Mouse (Mus musculus): ENCODE data around the gene Rsu1.

The Rsu1 gene

DNA sequence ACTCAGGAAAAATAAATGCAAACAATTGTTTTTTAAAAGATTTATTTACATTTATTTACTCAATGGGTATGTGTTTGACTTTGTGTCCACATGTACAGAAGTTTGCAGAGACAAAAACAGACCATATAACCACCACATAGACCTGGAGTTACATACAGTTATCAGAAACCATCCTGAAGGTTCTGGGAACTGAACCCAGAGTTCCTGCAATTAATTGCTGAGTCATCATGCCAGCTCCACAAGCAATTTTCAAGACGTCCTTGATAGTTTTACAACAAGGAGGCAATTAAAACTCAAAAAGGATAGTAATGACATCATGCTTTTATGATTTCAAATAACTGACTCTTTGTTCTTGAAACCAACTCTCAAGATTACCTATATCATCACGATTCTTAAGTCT, 109.5 kb downstream of the Rsu1 start:
- no peak for DNase-seq

DNA sequence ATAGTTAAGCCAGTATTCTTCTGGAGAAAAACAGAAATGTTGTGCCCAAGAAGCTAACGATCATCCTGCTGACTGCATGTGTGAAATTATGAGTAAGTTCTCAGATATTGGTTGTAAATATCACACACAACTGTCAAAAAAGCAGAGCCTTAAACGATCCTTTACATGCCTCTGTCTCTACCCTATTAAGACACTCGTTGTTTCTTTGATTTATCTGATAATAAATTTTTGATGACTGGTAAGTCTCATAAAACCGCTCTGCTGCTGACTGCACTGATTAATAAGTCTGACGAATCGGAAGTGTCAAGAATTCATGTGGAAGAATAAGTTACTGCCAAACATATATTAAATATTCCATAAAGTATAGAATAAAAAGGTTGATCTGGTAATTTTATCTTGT, 126.0 kb downstream of the Rsu1 start:
- DNase-seq: no peak

- DNase-seq: no peak
These were observed 136.3 kb downstream of the Rsu1 start for GRCm38 (mm10) chr2:13134890-13135289.

- DNase-seq: no peak
These were observed 138.4 kb downstream of the Rsu1 start for GRCm38 (mm10) chr2:13132841-13133240.

DNA sequence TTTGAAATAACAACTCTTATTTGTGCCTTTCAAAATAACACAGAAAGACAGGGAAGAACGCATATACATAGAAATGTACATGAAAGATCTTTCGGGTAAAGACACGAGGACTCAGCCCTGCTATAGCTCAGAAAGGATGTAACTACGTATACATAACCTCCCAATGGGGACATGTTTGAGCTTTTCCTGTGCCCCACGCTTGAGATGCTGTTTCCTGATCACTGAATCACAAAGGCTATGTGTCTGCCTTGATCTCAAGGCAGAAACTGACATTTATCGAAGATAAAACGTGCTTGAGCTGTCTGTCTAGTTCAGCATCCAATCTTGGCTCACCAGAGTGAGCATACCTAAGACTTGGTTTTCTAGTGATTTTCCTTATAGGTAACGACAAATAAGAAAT, 138.8 kb downstream of the Rsu1 start:
- DNase-seq: no peak

GRCm38 (mm10) chr2:13129859-13130258, 141.4 kb downstream of the Rsu1 start:
- no peak for DNase-seq

DNA sequence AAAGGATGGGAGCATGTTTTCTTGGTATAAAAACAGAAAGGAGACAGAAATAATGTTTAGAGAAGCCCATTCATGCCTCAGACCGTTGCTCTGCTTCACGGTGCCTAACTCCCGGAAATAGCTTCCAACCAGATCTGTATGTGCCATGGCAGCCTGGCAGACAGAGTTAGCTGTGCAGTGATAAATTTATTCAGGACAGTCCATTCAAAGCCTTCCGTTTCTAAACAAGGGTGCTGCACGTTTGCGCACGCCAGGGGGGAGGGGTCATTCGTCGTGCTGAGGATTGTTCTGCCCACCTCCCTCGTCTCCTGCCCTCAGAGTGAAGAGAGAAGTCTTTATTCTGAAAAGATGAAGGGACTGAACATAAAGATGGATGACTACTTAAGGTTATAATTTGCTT, 141.9 kb downstream of the Rsu1 start:
- peak; percentile 26 to 42 for DNase-seq

GRCm38 (mm10) chr2:13120461-13120860, 150.8 kb downstream of the Rsu1 start:
- DNase-seq: no peak

DNA sequence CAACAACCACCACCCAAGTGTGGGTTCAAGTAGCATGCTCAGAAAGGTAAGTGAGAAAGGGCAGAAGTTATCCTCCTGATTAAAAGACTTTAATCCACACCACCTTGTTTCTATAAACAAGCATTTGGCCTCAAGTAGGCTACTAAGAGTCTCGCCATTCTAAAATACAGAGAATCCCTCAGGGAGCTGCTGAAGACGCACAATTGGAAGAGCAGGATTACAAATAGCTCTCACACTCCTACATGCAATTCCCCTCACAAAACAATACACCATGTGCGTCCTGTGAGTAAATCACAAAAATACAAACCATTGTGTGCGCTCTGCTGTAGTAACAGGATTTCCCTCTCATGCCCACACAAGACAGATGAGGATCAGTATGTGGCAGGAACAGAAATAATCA, 153.3 kb downstream of the Rsu1 start:
- no peak for DNase-seq

DNA sequence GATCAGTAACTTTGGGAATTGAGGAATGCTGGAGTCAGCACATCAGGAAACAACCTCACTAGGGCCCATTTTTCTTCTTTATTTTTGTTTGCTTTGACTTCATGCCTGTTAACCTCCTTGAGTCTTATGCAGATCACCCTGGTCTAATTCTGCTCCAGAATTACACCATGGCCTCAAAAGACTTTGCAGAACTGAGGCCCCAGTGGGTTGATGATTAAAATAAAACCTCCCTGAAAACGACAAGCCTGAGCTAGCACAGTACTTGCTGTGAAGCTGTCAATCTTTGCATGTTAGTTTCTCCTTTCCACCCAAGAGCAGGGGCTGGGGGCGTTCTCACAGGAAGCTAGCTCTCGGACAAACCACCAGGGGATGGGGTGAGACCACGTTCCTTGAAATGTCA, 164.7 kb downstream of the Rsu1 start:
- peak in 1 of 2 experiments; percentile 8 for DNase-seq

DNA sequence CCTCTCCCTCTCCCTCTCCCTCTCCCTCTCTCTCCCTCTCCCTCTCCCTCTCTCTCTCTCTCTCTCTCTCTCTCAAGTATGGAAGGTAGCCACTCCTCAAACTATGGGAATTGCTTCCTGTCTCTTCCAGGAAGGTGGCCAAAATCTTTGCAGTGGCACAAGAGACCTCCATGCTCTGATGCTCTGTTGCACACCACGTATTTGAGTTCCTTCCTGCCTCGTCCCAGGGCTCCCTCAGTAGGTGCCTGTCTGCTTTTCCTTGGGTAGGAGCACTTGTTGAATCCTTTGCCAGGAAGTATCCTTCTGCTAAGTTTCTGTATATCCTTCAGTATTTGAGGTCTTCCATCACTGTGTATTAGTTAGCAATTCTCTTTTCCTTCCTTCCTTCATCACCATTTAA, 166.8 kb downstream of the Rsu1 start:
- peak; percentile 5 to 13 for DNase-seq

- DNase-seq: peak in 1 of 2 experiments; percentile 5
These were observed 167.4 kb downstream of the Rsu1 start for GRCm38 (mm10) chr2:13103797-13104200.

- no peak for DNase-seq
These were observed 177.2 kb downstream of the Rsu1 start for GRCm38 (mm10) chr2:13094045-13094444.

- DNase-seq: no peak
These were observed 177.6 kb downstream of the Rsu1 start for GRCm38 (mm10) chr2:13093570-13093969.

DNA sequence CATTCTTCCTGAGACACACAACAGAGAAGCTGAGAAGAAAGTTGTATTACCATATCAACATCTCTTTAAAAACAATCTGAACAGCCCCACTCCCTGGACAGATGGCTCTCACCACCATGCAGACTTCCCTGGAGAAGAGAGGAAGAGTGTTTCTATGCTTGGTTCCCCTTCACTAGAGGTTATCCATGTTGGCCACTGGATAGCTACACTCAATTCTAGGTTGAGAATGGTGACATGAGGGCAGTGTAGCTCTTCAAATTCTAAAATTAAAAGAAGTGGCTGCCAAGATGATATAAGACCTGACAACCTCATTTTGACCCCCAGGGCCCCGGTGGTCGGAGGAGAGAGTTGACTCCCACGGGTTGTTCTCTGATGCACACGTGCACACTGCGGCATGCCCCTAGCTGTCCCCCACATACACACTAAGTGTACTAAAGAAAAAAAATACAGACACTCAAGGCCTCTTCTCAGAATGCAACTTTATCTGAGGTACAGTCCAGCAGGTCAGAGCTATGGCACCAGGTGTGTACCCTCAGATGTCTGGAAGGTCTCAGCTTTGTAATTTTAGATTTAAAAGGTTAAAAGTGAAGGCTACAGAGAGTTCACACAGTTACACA, 179.7 kb downstream of the Rsu1 start:
- DNase-seq: no peak

GRCm38 (mm10) chr2:13090841-13091240, 180.4 kb downstream of the Rsu1 start:
- DNase-seq: no peak

- no peak for DNase-seq
These were observed 181.4 kb downstream of the Rsu1 start for GRCm38 (mm10) chr2:13089861-13090260.

GRCm38 (mm10) chr2:13088266-13088665, 182.9 kb downstream of the Rsu1 start:
- DNase-seq: no peak

GRCm38 (mm10) chr2:13087811-13088210, 183.4 kb downstream of the Rsu1 start:
- no peak for DNase-seq

- DNase-seq: no peak
These were observed 187.0 kb downstream of the Rsu1 start for GRCm38 (mm10) chr2:13084223-13084622.

GRCm38 (mm10) chr2:13080476-13080875, 190.7 kb downstream of the Rsu1 start:
- DNase-seq: no peak

GRCm38 (mm10) chr2:13072243-13072642, 199.0 kb downstream of the Rsu1 start:
- no peak for DNase-seq

GRCm38 (mm10) chr2:13060426-13061170, 210.6 kb downstream of the Rsu1 start:
- no peak for DNase-seq

DNA sequence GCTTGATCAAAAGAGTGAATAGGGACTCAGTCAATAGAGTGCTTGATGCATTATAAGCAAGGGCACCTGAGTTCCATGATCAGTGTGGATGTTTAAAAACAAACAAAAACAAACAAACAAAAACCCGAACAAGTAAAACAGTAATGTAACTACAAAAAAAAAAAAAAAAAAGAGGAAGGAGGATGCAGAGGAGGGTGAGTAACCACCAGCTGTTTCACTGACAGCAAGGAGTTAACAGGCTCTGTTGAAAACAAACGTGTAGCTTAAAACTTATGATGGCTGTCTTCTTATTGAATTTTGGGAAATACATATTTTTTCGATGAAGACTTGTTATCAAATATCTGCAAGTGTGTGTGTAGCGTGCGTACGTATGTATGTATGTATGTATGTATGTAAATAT, 222.6 kb downstream of the Rsu1 start:
- DNase-seq: no peak

GRCm38 (mm10) chr2:13044555-13044954, 226.7 kb downstream of the Rsu1 start:
- DNase-seq: no peak
